Mouse (Mus musculus) heart, postnatal 0 days (tissue): Measurements from ENCODE around the gene Hoxb8.

Experiments
- CTCF ChIP-seq: IDR thresholded peaks from 2 replicates; pipeline ENCODE4 v1.5.1; 2016; ENCODE audit warnings: antibody characterized with exemption, control low read depth, low read depth
- EP300 ChIP-seq: IDR thresholded peaks from 2 replicates; pipeline ENCODE4 v1.6.1; 2016; ENCODE audit warnings: antibody characterized with exemption, low read depth

DNA sequence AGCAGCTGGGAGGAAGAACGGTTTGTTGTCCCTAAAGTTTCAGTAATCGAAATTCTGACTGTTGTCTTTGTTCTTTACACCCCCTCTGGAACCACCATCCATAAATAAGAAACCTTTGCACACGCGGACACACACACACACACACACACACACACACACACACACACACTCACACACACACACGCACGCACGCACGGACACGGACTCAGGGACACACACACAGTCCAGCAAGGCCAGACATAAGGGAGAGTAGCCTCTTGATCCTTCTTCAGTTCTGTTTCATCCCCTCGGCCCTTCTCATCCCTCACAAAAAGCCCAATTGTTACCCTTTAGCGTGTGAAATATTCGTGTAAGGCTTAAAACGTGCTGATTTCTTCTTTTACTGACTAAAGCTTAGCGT, 3.4 kb upstream of the Hoxb8 start:
- TF ChIP-seq EP300 (no peak), CTCF (no peak)
